Mouse (Mus musculus): ENCODE measurements around the gene Prpf40a. TPM values are rescaled to one million over a fixed set of nuclear protein-coding genes. Genes with fewer than 3 reads are reported as not detected.

The Prpf40a gene
- polyA plus RNA-seq (2012; rRNA removed), result 21.7 and 22.3 TPM in 2 replicates

DNA sequence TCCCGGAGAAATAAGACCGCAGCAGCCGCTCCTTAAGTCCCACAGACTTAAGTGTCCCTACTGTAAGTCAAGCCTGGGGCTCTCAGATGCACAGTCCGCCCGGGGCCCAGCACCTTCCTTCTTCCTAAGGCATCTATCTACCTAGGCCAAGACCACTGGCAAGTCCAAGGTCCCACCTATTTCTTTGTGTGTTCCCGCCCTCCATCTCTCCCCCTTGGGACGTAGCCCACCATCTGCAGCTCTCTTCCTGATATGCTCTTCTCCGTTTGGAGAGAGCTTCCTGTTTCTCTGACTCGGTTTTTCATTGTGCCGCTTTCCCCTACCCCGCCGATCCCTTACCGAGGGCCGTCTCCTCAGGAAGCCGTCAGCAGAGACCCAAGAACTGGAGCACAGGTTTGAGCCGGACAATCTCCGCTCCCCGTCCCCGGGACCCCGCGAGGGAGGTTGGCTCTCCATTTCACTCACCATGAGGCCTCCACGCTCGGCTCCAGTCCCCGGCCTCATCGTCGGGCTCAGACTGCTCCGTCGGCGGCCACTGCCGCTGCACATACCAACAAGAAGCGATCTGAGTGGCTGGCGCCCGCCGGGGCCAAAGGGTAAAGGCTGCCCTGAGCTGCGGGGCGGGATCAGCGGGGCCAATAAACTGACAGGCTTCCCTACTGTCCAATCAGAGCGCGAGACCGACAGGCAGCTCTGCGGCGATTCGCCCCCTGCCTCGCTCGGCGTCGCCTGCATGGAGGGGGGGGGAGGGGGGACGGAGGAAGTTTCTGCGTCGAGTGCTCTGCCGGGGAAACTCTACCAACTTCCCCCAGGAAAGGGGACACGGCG is at the start of gene Prpf40a:
Gene Prpf40a, minus strand, starts transcription at position 601 of the 828 bp plus-strand sequence.

DNA sequence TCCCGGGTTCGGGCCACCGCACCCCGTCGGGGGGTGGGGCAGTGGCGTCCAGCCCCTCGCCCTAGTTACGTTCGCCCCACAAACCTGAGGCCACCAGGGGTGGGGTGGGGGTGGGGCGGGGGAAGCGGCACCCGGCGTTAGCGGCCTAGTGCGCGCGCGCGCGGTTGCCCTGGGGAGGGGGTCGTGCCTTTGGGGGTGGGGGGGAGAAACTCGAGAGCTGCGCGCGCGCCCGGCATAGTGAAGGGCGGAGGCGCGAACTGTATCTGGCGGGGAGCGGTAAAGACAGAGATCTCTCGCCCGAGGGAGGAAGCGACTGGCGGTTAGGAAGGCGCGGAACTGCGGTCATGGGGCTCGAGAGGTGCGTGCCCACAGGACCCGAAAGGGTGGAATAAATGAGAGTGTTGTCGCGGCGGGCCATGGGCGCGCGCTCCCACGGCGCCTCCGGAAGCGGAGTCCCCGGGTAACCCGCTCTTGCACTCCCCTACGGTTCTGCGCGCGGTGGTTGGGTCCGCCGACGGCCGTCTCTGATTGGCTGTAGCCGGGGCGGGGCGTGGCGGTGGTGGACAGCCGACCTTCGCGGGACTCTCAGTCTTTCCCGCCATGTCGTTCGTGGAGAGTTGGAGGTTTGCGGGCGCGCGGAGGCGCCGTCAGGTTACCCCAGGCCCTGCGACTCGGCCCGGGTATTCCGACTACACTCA is 588 bp upstream of the Prpf40a start, which contains the start of gene Arl6ip6:
Gene Arl6ip6, plus strand, starts transcription at position 204 of the 698 bp plus-strand sequence.

Other genes starting within 250 kb of the Prpf40a start
- gene Arl6ip6, start 442 bp upstream of the Prpf40a start, polyA plus RNA-seq (2012; rRNA removed), result 7.1 and 8.3 TPM in 2 replicates

Measured in colon, adult 2 months (tissue).